Mouse (Mus musculus) testis, adult 2 months (tissue): ENCODE results near the gene Nit2.

Experiments used
- CTCF ChIP-seq: fragments of 200-500 bp; IDR thresholded peaks from 2 replicates; pipeline ENCODE4 v1.5.1; 2012; ENCODE audit warnings: low read depth, mild to moderate bottlenecking, inconsistent platforms, low read length, moderate library complexity; ENCODE audit not compliant: control insufficient read depth, insufficient read depth, insufficient replicate concordance
- POLR2A ChIP-seq: fragments of 200-500 bp; IDR thresholded peaks from 2 replicates; pipeline ENCODE4 v1.6.1; 2012; ENCODE audit warnings: low read depth, mild to moderate bottlenecking, inconsistent platforms, low read length, moderate library complexity; ENCODE audit not compliant: control insufficient read depth

GRCm38 (mm10) chr16:57189493-57189892 is 22.4 kb upstream of the Nit2 start:
- TF ChIP-seq POLR2A (no peak), CTCF (no peak)
